Mouse (Mus musculus): ENCODE measurements around the gene Tepp. TPM values are rescaled to one million over a fixed set of nuclear protein-coding genes. Genes with fewer than 3 reads are reported as not detected.

Tepp gene
- total RNA-seq, 2 experiments from 2014 or later: not detected

DNA sequence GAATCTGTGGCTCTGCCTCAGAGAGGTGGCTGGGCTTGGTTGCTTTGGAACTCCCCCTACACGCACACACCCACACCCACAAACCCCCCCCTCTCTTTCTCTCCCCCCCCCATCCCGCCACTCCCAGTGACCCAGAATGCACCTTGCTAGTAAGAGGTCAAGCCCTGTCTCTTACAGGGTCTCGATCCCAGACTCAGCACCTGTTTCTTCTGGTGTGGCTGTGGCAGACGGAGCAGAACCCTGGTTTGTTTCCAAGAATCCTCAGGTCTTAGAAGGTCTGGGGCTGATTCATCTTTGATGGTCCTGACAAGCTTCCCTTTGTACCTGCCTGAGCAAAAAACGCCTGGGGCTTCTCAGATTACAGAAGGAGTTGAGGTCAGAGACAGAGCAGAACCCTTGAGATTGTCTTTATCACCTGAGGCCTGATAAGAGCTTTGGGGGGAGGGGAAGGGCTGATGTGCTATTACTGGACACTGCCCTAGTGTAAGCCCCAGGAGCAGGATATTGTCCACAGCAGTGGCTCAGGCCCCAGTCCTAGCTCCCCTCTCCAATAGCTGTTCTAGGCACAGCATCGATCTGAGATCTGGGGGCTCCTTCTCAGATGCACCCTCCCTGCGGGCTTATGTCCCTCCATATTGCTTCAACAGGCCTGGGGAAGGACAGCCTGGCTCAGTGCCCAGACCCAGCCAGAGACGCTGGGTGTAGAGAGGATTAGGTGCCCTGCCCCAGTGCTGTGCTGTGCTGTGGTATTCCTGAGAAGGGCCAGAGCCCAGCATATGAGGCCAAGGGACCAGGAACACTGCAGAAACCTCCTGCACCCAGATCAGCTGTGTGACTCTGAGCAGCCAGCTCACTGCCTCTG lies 48.4 kb downstream of the Tepp start:
- ATAC-seq (replicated peaks; ENCODE audit: poor library complexity, severe bottlenecking): no peak

DNA sequence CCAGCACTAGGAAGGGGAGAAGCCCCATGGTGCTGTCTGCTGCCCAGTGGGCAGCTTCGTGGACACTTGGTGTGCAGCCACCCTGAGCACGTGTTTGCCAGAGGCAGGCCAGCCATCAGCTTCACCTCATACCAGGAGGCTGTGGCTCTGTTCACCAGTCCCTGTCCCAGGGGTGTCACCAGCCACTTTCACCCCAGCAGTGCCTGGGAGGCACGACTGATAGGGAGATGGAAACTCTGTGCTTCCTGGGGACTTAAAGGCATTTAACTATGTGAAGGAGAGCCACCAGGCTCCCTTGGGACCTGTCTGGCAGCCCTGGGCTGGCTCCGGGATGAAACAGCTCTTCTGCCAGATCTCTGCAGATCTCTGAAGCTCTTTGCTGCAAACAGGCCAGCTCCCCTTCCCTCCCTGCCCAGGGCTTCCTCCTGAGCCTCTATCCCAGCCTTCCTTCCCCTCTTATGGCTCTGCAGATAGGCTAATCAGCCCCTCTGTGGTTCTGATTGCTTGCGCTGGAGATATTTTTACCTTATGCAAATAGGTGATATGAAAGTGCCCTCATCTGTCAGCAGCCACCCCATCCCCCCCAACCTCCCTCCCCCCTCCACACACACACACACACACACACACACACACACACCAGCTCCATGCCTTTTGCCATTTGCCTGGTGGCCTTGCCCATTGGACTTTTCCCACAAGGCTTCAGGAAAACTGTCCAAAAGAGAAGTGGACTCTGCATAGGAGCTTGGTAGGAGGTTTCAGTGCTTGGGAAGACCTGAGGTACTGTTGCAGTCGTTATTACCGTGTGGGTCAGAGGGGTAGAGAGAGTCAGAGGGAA lies 50.0 kb downstream of the Tepp start:
- no peak for ATAC-seq (replicated peaks; ENCODE audit: poor library complexity, severe bottlenecking)

DNA sequence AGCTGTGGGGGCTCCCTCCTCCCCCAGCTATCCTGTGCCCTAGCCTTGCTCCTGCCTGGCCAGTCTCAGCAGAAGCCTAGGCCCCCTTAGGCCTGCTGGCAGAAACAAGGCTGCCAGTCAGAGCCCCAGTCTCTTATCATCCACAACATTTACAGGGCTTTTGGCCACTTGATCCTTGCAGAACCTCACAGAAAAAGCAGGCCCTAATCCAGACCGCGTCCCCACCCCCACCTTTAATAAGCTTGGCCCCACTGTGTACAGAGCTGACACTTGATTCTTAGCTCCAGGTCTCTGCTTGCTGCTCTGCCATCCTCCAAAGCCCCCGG lies 50.6 kb downstream of the Tepp start:
- no peak for ATAC-seq (replicated peaks; ENCODE audit: poor library complexity, severe bottlenecking)

DNA sequence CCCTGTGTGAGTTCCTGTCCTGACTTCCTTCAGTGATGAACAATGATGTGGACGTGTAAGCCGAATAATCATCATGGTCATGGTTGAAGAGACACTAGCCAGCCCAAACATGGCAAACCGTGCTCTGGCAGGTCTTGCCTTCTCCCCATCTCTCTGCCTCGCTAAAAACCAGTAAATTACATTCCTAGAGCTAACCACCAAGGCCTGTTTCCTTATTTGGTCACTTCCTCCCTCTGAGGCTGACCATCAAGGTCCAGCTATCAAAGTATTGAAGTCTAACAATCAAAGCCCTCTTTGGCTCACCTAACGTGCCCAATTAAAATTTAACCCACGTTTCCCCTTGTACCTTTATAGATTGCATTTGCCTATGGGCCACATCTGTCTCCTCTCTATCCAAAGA lies 51.9 kb downstream of the Tepp start:
- no peak for ATAC-seq (replicated peaks; ENCODE audit: poor library complexity, severe bottlenecking)

DNA sequence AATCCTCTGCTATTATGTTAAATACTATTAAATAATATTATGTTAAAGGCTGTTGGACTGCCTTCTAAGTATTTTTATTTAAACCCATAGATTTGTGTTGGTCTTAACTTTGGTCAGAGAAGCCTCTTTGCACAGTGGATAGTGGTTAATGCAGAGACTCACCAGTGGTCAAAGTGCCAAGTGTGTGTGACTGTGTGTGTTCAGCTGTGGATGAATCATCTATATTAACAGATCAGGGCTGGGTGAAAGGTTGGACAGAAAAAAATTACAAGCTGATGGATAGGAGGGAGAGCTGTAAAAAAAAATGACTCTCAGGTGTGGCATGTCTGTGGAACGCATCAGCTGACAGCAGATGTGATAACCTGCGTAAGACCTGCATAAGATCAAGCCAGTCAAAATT lies 53.5 kb downstream of the Tepp start:
- ATAC-seq (replicated peaks; ENCODE audit: poor library complexity, severe bottlenecking): no peak

DNA sequence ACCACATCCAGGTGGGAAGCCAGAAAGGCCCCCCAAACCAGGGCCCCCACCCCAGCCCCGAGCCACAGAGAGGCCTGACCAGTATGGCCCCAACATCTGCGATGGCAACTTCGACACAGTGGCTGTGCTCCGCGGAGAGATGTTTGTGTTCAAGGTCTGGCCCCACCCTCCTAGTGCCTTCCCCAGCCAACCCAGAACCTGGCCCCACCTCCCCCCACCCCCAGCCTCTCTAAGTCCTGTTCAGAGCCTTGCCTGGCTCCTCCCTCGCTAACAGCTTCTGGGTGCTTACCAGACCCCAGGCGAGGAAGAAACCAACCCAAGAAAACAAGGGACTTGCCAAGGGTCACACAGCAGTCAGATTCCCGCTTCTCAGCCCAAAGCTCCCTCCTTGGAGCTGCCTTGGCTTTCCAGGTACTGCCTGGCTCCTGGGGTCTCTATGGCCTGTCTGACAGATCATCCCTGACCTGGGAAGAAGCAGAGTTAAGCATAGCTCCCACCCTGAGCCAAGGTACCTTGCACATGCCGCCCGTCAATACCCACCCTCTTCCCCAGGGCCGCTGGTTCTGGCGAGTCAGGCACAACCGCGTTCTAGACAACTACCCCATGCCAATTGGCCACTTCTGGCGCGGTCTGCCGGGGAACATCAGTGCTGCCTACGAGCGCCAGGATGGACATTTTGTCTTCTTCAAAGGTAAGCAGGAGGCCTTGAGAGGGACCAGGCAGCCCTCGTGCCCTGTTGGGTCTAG lies 59.4 kb downstream of the Tepp start:
- peak; percentile 80 for ATAC-seq (replicated peaks; ENCODE audit: poor library complexity, severe bottlenecking)

DNA sequence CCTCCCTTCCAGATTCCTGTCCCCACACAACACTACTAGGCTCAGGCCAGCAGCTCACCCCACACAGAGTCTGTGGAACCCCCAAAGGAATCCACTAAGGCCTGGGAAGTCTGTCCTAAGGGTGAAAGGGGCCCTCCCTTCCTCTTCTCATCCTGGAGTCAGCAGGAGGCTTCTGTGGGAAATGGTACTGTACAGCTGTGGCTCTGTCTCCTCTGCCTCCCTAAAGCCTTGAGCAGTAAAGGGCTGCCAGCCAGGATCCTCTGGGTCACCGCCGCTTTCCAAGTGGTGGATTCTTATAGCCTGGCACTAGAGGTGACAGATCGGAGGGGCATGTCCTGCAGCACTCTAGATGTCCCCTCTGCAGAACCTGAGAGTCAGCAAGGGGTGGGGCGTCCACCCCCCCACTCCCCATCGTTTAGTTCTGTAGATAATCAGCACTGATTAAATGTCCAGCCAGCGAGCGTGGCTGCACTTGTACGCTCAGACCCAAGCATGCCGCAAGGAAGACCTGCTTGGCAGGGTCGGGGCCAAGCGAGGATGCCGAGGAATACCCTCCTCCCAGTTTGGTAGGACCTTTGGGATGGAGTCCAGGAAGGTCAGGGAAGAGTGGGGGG lies 63.1 kb downstream of the Tepp start:
- no peak for ATAC-seq (replicated peaks; ENCODE audit: poor library complexity, severe bottlenecking)

DNA sequence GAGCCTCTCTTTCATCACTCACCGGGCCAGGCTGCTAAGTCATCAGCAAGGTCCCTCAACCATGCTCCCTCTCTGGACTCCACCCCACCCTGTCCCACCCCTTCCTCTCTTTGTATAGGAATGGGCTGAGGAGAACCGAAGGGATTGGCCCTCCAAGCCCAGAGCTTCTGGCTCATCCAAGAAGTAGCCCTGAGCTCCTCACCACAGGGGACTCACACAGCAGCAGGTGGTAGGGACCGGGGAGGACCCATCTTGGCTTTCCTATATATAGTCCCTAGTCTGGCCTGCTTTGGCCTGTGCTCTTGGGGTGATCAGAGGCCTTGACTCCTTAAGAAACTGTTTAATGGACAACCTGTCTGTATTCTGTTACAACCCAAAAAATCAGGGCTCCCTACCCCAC lies 64.1 kb downstream of the Tepp start:
- ATAC-seq (replicated peaks; ENCODE audit: poor library complexity, severe bottlenecking): no peak

DNA sequence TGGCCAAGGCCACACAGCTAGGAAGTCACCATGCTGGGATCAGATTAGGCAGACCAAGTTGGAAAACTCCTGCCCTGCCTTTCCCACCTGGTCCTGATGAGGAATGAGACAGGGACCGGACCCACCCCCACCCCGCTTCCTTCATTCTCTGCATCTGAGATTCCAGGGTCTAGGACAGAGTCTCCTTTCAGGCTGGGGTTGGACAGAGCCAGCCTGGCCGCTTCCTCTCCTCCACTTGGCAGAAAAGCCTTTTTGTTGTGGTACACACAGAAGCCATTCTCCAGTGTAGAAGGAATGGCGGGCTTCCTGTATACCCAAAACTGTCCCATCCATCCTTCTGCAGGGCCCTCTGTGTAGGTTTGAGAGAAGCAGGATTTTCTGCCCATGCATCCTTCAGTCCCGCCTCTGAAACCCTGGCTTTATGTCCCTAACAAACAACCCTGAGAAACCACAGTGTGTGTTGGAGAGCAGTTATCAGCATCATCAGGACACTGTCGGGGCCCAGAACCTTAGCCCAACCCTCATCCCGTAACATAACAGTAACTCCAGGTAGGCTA lies 65.1 kb downstream of the Tepp start:
- no peak for ATAC-seq (replicated peaks; ENCODE audit: poor library complexity, severe bottlenecking)

Other genes with a start within 250 kb of the Tepp start
- gene Katnb1, start 229.4 kb upstream of the Tepp start, total RNA-seq (2014; fragmentation: Nextera tagmentation): 14.3 and 17.6 TPM in 2 replicates
- 33.2 and 34.4 TPM in 2 replicates for gene Katnb1, start 229.4 kb upstream of the Tepp start, total RNA-seq (2017)
- 0.26 and 1.1 TPM in 2 replicates for gene Kifc3, start 107.8 kb upstream of the Tepp start, total RNA-seq (2014; fragmentation: Nextera tagmentation)
- 3.2 and 4.1 TPM in 2 replicates for gene Kifc3, start 107.8 kb upstream of the Tepp start, total RNA-seq (2017)
- 8.2 and 8.5 TPM in 2 replicates for gene Cngb1, start 4.0 kb upstream of the Tepp start, total RNA-seq (2014; fragmentation: Nextera tagmentation)
- 8.6 and 10.0 TPM in 2 replicates for gene Cngb1, start 4.0 kb upstream of the Tepp start, total RNA-seq (2017)
- gene Zfp319, start 21.4 kb downstream of the Tepp start, total RNA-seq (2014; fragmentation: Nextera tagmentation): 5.4 and 6.9 TPM in 2 replicates
- 1.6 and 2.2 TPM in 2 replicates for gene Zfp319, start 21.4 kb downstream of the Tepp start, total RNA-seq (2017)
- gene Usb1, start 21.7 kb downstream of the Tepp start, total RNA-seq (2014; fragmentation: Nextera tagmentation): 41.5 and 44.1 TPM in 2 replicates
- gene Usb1, start 21.7 kb downstream of the Tepp start, total RNA-seq (2017): 31.4 and 36.8 TPM in 2 replicates
- not detected in 2 replicates for gene Mmp15, start 41.7 kb downstream of the Tepp start, total RNA-seq (2014; fragmentation: Nextera tagmentation)
- 0.13 and 0.21 TPM in 2 replicates for gene Mmp15, start 41.7 kb downstream of the Tepp start, total RNA-seq (2017)
- 62.1 and 78.1 TPM in 2 replicates for gene Cfap20, start 124.3 kb downstream of the Tepp start, total RNA-seq (2014; fragmentation: Nextera tagmentation)
- 62.8 and 65.6 TPM in 2 replicates for gene Cfap20, start 124.3 kb downstream of the Tepp start, total RNA-seq (2017)
- gene Csnk2a2, start 179.5 kb downstream of the Tepp start, total RNA-seq (2014; fragmentation: Nextera tagmentation): 78.4 and 99.4 TPM in 2 replicates
- gene Csnk2a2, start 179.5 kb downstream of the Tepp start, total RNA-seq (2017): 22.6 and 43.6 TPM in 2 replicates
- gene Ccdc113, start 223.5 kb downstream of the Tepp start, total RNA-seq (2014; fragmentation: Nextera tagmentation): not detected in 2 replicates
- gene Ccdc113, start 223.5 kb downstream of the Tepp start, total RNA-seq (2017): not detected in 2 replicates